Mouse (Mus musculus) urinary bladder, adult 2 months (tissue): Measurements from ENCODE around the gene Muc16. TPM values are rescaled to one million over a fixed set of nuclear protein-coding genes. Genes with fewer than 3 reads are reported as not detected.

Experiments used
- DNase-seq: peaks from one replicate; pipeline ENCODE4 v3.0.0; 2022; ENCODE audit warnings: low spot score
- polyA plus RNA-seq: library from polyadenylated mRNA; depleted of rRNA; stranded (reverse); fragments of >200 nt; gene quantifications from 2 replicates; pipeline ENCODE4 v1.2.3, GENCODE M21; 2012; rRNA removed

Gene Muc16
- polyA plus RNA-seq: 2.1 and 3.2 TPM in 2 replicates

DNA sequence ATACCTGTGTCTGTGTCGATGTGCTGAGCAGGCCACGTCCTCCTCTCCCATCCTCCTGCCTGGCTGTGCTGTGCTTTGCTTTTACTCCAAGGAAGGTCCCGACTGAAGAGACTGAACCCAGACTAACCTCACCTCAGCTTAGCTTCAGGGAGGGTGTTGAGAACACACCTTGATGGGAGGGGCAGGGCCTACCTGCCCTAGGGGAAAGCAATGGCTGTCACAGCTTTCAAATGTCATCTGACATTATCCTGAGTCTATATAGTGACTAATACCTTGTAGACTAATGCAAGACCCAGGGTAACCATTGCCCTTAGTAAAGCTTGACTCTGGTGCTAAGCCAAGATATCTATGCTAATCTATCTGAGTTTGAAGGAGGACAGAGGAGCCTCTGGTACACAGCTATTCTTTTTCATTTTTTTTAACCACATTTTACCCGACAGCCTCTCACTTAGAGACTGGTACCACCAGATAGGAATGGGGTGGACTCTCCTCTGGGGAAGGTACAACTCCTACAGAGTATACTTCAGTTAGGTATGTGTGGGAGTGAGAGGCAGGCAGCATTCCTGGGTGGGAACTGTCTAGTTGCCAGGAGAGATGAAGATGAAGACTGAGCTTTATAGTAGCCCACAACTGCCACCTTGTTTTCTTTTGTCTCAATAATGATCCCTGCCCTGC, at the start of gene Muc16:
Gene Muc16 (minus strand): TSS at position 51 of the 675 bp plus-strand sequence.
- no peak for DNase-seq

DNA sequence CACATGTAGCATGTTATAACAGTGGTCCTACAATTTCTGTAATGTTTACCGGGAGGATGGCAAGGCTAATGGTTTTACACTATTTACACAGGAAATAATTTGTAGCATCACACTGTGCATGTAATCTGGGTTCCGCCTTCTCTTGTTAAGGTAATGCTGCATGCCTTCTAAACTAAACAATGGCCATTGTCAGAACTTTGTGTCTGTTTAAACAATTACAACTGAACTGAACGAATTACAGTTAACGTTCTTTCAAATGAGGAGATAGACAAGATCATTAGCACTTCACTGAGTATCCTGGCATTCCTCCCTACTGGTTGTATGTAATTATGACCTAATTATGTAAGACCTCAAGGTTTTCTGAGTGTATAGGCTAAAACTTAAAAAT, 48.4 kb upstream of the Muc16 start:
- no peak for DNase-seq

DNA sequence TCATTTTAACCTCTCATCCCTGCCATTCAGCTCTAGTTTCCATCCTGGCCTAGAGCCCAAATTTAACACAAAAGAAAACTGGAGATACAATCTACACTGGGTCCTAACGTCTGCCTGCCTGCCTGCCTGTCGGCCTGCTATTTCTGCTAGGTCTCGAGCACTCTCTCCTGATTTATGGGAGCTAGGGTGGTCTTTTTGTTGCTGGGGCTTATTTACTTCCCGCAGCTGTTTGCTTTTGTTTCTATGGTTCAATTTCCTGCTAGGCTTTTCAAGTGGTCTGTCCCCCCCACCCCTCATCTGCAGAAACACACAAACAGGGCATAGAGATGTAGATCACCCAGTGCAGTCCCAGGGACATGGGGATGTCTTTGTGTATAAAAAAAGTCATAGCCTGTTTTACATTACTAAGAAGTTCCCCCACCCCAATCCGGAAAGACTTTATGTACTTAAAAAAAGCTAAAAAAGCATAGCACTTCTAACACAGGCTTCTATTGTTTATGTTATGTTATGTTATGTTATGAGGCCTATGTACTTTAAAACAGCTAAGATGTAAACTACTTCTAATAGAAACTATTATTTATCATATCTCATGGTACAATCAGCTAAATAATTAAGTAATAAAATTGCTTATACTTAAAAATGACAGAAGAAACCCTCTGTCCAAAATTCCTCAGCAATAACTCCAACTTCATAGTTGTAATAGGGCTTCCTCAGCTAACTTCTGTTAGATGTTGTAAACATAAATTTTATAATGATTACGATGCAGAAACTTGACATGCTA, 47.8 kb upstream of the Muc16 start:
- DNase-seq: no peak

DNA sequence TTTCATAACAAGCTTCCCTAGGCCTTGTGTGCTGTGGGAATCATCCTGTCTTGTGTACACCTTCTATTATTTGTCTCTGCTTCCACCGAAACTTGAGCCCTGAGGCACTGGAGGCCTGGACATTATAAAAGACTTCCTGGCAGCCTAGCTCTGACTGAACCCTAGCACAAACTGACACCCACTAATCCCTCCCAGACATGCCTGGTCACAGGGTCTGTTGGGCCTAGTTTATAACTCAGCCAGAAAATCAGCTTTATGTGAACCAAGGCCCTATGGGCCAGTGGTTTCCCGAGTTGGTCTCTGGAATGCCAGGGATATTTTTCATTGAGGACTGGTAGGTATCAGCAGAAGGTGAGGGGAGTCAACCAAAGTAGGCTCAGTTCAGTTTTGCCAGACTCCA, 46.7 kb upstream of the Muc16 start:
- DNase-seq: no peak

DNA sequence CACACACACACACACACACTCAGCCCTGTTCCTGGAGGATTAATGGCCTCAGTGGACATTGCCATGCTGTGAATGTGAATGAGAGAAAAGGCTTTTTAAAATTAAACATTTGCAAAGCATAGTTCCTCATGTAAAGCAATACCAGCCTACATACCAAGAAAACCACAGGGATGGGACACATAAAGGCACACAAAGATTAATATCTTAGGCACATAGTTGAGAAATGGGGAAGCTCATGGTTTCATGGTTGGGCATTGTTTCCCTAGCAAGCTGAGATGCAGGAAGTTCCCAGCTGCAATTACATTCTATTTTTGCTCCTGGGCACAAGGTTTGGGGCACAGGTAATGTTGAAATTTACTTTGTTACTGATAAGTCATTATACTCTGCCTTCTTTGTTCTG, 31.3 kb upstream of the Muc16 start:
- DNase-seq: no peak

DNA sequence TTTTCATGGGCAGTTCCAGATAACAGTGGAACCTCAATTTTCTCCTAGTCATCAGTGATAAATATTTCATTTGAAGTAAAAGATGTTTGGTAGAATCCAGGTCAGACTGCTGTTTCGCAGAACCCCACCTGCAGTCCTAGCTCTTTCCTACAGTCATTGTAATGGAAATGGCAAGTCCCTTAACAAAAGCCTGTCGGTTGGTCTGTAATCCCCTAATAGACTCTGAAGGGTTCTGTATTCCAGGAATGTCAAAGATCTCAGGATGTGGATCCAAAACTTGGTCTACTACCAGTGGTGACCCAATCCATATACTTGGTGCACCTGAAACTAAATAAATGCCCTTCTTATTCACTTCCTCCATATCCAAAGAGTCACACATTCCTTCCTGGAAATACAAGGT, 76.0 kb downstream of the Muc16 start:
- DNase-seq: no peak

DNA sequence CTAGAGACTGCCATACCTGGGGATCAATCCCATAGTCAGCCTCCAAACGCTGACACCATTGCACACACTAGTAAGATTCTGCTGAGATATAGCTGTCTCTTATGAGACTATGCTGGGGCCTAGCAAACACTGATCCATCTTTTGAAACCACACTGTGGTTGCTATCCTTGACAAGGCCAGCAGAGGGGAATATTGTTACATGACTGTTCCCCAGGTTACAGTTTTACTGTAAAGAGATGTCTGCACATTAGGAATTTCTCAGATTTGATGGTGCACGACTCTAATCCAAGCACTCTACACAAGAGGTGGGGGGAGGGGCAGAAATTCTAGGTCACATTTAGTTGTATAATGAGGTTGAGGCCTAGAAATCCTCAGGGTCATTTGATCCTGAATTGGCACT, 166.2 kb downstream of the Muc16 start:
- DNase-seq: no peak

DNA sequence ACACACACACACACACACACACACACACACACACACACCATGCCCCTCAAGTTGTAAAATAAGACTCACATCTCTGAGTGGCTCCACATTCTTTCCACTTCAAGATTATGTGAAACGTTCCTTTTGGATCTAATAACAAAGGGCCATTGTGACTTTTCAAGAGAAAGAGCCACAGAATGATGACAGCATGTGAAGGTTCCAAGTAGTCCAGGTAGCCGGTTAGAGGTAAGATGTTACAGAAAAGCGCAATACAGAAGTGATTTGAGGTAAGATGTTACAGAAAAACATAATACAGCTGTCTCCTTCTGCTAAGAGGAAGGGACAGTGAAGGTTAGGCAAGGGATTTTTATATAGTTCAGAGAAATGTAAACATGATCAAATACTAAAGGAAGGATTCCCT, 196.2 kb downstream of the Muc16 start, which contains the start of the genes Zfp558 and Mbd3l1:
Gene Zfp558 (minus strand): TSS at position 101 of the 400 bp plus-strand sequence.
Gene Mbd3l1 (plus strand): TSS at position 192 of the 400 bp plus-strand sequence.
- no peak for DNase-seq

DNA sequence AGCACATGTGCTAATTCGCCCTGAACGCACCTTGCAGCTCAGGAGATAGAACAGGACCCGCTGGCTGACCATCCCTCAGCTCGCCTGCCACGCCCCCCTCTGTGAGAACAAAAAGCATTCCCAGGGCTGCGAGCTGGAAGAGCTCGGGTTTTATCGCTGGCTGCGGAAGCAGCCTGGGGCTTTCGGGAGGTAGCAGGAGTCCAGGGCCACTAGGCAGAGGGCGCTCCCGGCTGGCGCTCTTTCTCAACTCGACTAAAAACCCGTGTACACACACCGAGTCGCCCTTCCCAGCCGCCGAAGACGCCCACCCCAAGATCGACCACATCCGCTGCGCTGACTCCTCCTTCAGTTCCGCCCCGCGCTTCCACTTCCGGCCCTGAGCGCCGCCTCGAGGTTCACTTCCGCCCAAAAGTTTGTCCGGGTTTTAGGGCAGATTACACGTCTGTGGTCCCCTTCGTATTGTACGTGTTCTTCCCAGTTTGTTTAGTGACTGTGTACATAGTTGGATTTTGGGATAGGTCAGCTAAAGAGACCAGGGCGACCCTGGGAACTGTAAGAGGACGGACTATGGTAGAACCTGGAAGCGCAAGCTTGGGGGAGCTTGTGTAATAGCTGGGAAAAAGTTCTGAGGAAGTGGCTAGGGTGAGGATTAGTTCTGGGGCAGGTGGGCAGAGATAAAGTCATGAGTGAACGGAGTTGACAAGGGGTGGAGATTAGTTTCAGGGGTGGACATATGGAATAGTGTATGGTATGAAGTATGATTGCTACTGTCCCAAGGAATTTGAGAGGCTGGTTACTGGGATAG, 200.8 kb downstream of the Muc16 start:
- peak; percentile 36 for DNase-seq

DNA sequence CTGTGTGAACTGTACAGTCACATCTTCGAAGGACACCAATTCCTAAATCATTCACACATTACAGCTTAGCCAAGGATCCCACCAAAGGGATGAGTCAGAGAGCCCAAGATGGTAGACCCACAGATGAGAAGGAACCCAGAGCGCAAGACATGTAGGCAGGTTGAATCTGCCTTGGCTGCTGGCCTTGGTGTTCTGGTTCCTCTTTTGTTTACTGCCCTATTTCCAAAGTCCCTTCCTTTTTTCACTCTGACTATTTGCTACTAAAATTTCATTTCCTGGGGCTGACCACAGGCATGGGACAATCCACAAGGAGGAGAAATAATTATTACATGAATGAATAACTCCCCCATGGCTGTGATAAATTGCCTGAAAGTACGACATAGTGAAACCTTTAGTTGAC, 206.3 kb downstream of the Muc16 start:
- no peak for DNase-seq

DNA sequence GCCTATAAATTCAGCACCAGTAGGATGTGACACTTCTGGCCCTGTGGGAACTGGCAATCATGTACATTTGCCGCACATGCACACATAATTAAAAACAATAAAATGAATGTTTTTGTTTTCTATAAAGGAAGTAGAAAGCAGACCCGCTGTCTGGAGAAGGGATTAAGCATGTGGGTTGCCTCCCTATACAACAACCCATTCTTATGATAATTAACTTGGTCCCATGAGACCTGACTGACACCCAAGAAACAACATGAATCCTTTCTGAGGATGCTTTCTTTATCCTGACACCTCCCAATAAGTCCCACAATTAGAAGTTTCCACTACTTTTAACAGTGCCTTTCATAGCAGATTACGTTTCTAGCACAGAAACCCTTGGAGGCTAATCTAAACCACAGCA, 207.0 kb downstream of the Muc16 start:
- no peak for DNase-seq

DNA sequence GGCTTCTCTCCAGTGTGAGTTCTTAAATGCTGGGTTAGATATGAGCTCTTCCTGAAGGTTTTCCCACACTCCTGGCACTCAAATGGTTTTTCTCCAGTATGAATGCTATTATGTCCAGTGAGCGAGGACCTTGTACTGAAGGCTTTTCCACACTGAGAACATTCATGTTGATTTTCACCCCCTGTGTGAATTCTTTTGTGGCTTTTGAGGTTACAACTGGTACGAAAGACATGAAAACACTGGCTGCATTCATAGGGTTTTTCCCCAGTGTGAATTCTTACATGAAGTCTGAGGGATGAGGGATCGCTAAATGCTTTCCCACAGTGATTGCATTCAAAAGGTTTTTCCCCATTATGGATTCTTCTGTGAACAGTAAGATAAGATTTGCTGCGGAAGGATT, 217.8 kb downstream of the Muc16 start:
- DNase-seq: no peak

Other genes with a start within 250 kb of the Muc16 start
- gene Mbd3l2, start 243.9 kb downstream of the Muc16 start, polyA plus RNA-seq: not detected in 2 replicates
- gene Zfp558, start 196.3 kb downstream of the Muc16 start, polyA plus RNA-seq: 1.2 and 1.5 TPM in 2 replicates
- gene Mbd3l1, start 196.2 kb downstream of the Muc16 start, polyA plus RNA-seq: not detected in 2 replicates
- gene Olfr24, start 89.5 kb upstream of the Muc16 start, polyA plus RNA-seq: not detected in 2 replicates
- not detected in 2 replicates for gene Olfr828, start 145.0 kb upstream of the Muc16 start, polyA plus RNA-seq
- not detected in 2 replicates for gene Olfr829, start 180.4 kb upstream of the Muc16 start, polyA plus RNA-seq
- gene Olfr830, start 200.2 kb upstream of the Muc16 start, polyA plus RNA-seq: not detected in 2 replicates